ENCODE assay signal across 12 mouse cellular contexts in the genomic region with DNA sequence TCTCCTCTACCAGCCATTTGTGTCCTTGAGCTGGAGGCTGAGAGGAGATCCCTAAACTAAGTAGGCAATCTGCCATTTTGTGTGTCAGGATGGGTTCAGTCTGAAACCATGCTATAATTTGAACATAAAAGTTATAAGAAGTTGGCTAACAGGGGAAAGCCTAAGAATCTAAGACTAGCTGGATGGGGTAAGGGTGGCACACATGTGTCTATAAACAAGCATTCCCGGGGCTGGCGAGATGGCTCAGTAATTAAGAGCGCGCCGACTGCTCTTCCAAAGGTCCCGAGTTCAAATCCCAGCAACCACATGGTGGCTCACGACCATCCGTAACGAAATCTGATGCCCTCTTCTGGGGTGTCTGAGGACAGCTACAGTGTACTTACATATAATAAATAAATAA.
"Had no signal": no experiment of that assay in that cellular context is flagged by ENCODE, and none has a peak within 500 bp of the region (broad histone marks: within the 10 kb centered on the region; RNA-seq: fewer than 3 reads in every experiment).

No protein-coding gene starts in this region.

- H3K36me3 ChIP-seq: midbrain, embryonic 12.5 days; neural tube, embryonic 13.5 days; stomach, embryonic 15.5 days had no signal

- H3K27me3 ChIP-seq: limb, embryonic 15.5 days; midbrain, embryonic 12.5 days; neural tube, embryonic 13.5 days; stomach, embryonic 15.5 days had no signal

- H3K9ac ChIP-seq: limb, embryonic 15.5 days; stomach, embryonic 15.5 days had no signal

- H3K9me3 ChIP-seq: limb, embryonic 15.5 days; midbrain, embryonic 12.5 days; neural tube, embryonic 13.5 days; stomach, embryonic 15.5 days had no signal

- DNase-seq: kidney, adult 2 months; kidney, postnatal 14 days; lung, adult 2 months; lung, postnatal 36 days; retina, postnatal 1 day; right cerebral cortex, postnatal 14 days; thymus, adult 2 months; thymus, postnatal 25 days had no signal
